Mouse (Mus musculus) lung, postnatal 25 days (tissue): Measurements from ENCODE around the gene Rcn3.
"Not testable (repeated sequence)": the region's sequence is repeated elsewhere in the genome, so short reads cannot be mapped to it uniquely, and the experiment has no call there.

ENCODE experiments used
- DNase-seq: peaks from one replicate; pipeline ENCODE4 v3.0.0; 2022; ENCODE audit warnings: low spot score

The Rcn3 gene

GRCm38 (mm10) chr7:45092048-45092447 lies at the start of gene Rcn3:
TSS of gene Rcn3 (minus strand) at chr7:45092221.
- DNase-seq, result peak; percentile 63

- DNase-seq, result no peak
Measured at GRCm38 (mm10) chr7:45141319-45141718, 49.3 kb upstream of the Rcn3 start.

- no peak for DNase-seq
Measured at GRCm38 (mm10) chr7:45139904-45140723, 48.1 kb upstream of the Rcn3 start.

- DNase-seq, result no peak
Measured at GRCm38 (mm10) chr7:45138403-45138802, 46.4 kb upstream of the Rcn3 start.

- DNase-seq, result no peak
Measured at GRCm38 (mm10) chr7:45137171-45138006, 45.4 kb upstream of the Rcn3 start.

GRCm38 (mm10) chr7:45135993-45136567 lies 44.1 kb upstream of the Rcn3 start, which contains the start of the genes Gm45713 and Flt3l:
TSS of gene Gm45713 (minus strand) at chr7:45136231.
TSS of gene Flt3l (minus strand) at chr7:45136432.
- peak; percentile 96 for DNase-seq

GRCm38 (mm10) chr7:45135370-45135769 lies 43.3 kb upstream of the Rcn3 start:
- no peak for DNase-seq

GRCm38 (mm10) chr7:45134544-45135026 lies 42.6 kb upstream of the Rcn3 start:
- no peak for DNase-seq

- no peak for DNase-seq
Measured at GRCm38 (mm10) chr7:45133446-45134159, 41.6 kb upstream of the Rcn3 start.

GRCm38 (mm10) chr7:45131850-45132249 lies 39.8 kb upstream of the Rcn3 start:
- DNase-seq, result no peak

- no peak for DNase-seq
Measured at GRCm38 (mm10) chr7:45129776-45130512, 37.9 kb upstream of the Rcn3 start.

GRCm38 (mm10) chr7:45129318-45129717 lies 37.3 kb upstream of the Rcn3 start:
- DNase-seq, result no peak

GRCm38 (mm10) chr7:45128624-45129246 lies 36.7 kb upstream of the Rcn3 start, which contains the start of gene Rpl13a:
TSS of gene Rpl13a (minus strand) at chr7:45128761.
- peak; percentile 99 for DNase-seq

- no peak for DNase-seq
Measured at GRCm38 (mm10) chr7:45127700-45128224, 35.7 kb upstream of the Rcn3 start.

- no peak for DNase-seq
Measured at GRCm38 (mm10) chr7:45126844-45127699, 35.1 kb upstream of the Rcn3 start.

GRCm38 (mm10) chr7:45126147-45126843 lies 34.3 kb upstream of the Rcn3 start:
- no peak for DNase-seq

- not testable (repeated sequence) for DNase-seq
Measured at GRCm38 (mm10) chr7:45125649-45126048, 33.6 kb upstream of the Rcn3 start.

GRCm38 (mm10) chr7:45125144-45125600 lies 33.2 kb upstream of the Rcn3 start:
- no peak for DNase-seq
